Mouse (Mus musculus) embryonic facial prominence, embryonic 14.5 days (tissue): ENCODE data around the gene Cracr2b. TPM values are rescaled to one million over a fixed set of nuclear protein-coding genes. Genes with fewer than 3 reads are reported as not detected.

Experiments used
- ATAC-seq: fragments of 200-750 bp; cut with Nextera tagmentation; 2 replicates; pipeline ENCODE4 v1.8.0; 2017; ENCODE audit warnings: low read depth, moderate number of reproducible peaks, moderate TSS enrichment
- DNase-seq: peaks from one replicate; pipeline ENCODE4 v3.0.0-alpha.2; 2015; ENCODE audit warnings: low spot score
- H3K27ac ChIP-seq: fragments of 300-500 bp; sonication (generic); replicated peaks from 2 replicates; pipeline ENCODE4 v1.5.1; 2014; ENCODE audit warnings: low read depth, mild to moderate bottlenecking, low read length, moderate library complexity
- H3K27me3 ChIP-seq: fragments of 300-500 bp; sonication (generic); replicated peaks from 2 replicates; pipeline ENCODE4 v1.6.1; 2014; ENCODE audit warnings: low read length; ENCODE audit not compliant: control insufficient read depth, insufficient read depth
- H3K36me3 ChIP-seq: fragments of 300-500 bp; sonication (generic); 2 replicates; pipeline ENCODE4 v1.6.1; 2014; ENCODE audit warnings: low read length, mixed read lengths; ENCODE audit not compliant: control insufficient read depth, insufficient read depth
- H3K4me1 ChIP-seq: fragments of 300-500 bp; sonication (generic); 2 replicates; pipeline ENCODE4 v1.6.1; 2014; ENCODE audit warnings: antibody characterized with exemption, low read length; ENCODE audit not compliant: control insufficient read depth, insufficient read depth
- H3K4me2 ChIP-seq: fragments of 300-500 bp; sonication (generic); 2 replicates; pipeline ENCODE4 v1.6.1; 2014; ENCODE audit warnings: low read depth, mild to moderate bottlenecking, low read length, moderate library complexity, mixed read lengths
- H3K4me3 ChIP-seq: fragments of 300-500 bp; sonication (generic); 2 replicates; pipeline ENCODE4 v1.5.1; 2014; ENCODE audit warnings: low read depth, mild to moderate bottlenecking, low read length
- H3K9ac ChIP-seq: fragments of 300-500 bp; sonication (generic); 2 replicates; pipeline ENCODE4 v1.6.1; 2014; ENCODE audit warnings: low read depth, mild to moderate bottlenecking, low read length, moderate library complexity, mixed read lengths
- H3K9me3 ChIP-seq: fragments of 300-500 bp; sonication (generic); 2 replicates; pipeline ENCODE4 v1.6.1; 2016; ENCODE audit warnings: low read length; ENCODE audit not compliant: control insufficient read depth
- WGBS: fragments of 180-500 bp; shearing (Covaris S2); extraction: QIAGEN DNeasy Blood & Tissue Kit; methylation state at CpG from one replicate; pipeline ENCODE4 v1.1.7; 2014; 5-methylcytosine and 5-hydroxymethylcytosine counted together
- polyA plus RNA-seq: library from polyadenylated mRNA; unstranded; fragments of >200 nt; fragmentation: Nextera tagmentation; extraction: Ambion mirVana; gene quantifications from 2 replicates; pipeline ENCODE4 v1.2.1, GENCODE M21; 2014

Cracr2b gene
- polyA plus RNA-seq, 1 experiment from 2014 or later, result 10.3 TPM

- Histone ChIP-seq H3K4me1 (peaks cover 31% of the 10 kb centered on the region), H3K9ac (peak overlapping the region; percentile 54; the same call in 1 of the 2 replicates), H3K4me3 (peak overlapping the region; percentile 38), H3K36me3 (no peaks in the 10 kb centered on the region), H3K4me2 (peak overlapping the region; percentile 70), H3K9me3 (no peaks in the 10 kb centered on the region), H3K27me3 (peaks cover 69% of the 10 kb centered on the region), H3K27ac (no peak overlapping the region)
- WGBS, result 4% methylated on average over 5 of the region's 5 CpGs
- DNase-seq (no peak), ATAC-seq (no peak)
These were observed 1.5 kb downstream of the Cracr2b start for GRCm38 (mm10) chr7:141462333-141462821.

GRCm38 (mm10) chr7:141463824-141464602 lies 3.1 kb downstream of the Cracr2b start:
- Histone ChIP-seq H3K9ac (peak overlapping the region; percentile 27; the same call in 1 of the 2 replicates), H3K4me3 (peak overlapping the region; percentile 25), H3K27ac (no peak overlapping the region), H3K27me3 (peaks cover 69% of the 10 kb centered on the region), H3K4me1 (peaks cover 40% of the 10 kb centered on the region), H3K36me3 (no peaks in the 10 kb centered on the region), H3K4me2 (peak overlapping the region; percentile 51), H3K9me3 (no peaks in the 10 kb centered on the region)
- no peak for DNase-seq
- ATAC-seq, result no peak
- whole genome bisulfite sequencing, result 26% methylated on average over 12 of the region's 12 CpGs

- no peak for ATAC-seq
- DNase-seq, result no peak
- WGBS, result 8% methylated on average over 32 of the region's 38 CpGs
- peak overlapping the region; percentile 25 for H3K4me3 ChIP-seq
- H3K27me3 ChIP-seq, result peaks cover 63% of the 10 kb centered on the region
- H3K4me1 ChIP-seq, result peaks cover 47% of the 10 kb centered on the region
- peak overlapping the region; percentile 51 for H3K4me2 ChIP-seq
- H3K9me3 ChIP-seq, result no peaks in the 10 kb centered on the region
- no peak overlapping the region for H3K27ac ChIP-seq
- H3K9ac ChIP-seq, result peak overlapping the region; percentile 27; the same call in 1 of the 2 replicates
- H3K36me3 ChIP-seq, result 0 out of 2 replicates have a peak, but pooled peaks cover 5% of the 10 kb centered on the region
These were observed 3.8 kb downstream of the Cracr2b start for GRCm38 (mm10) chr7:141464603-141465201.

- 0 out of 2 replicates have a peak overlapping the region, but pooled peaks have one; percentile 27 for H3K9ac ChIP-seq
- H3K27me3 ChIP-seq, result peaks cover 56% of the 10 kb centered on the region
- DNase-seq, result no peak
- 39% methylated on average over 7 of the region's 10 CpGs for WGBS
- peak overlapping the region; percentile 51 for H3K4me2 ChIP-seq
- no peak for ATAC-seq
- peaks cover 12% of the 10 kb centered on the region for H3K36me3 ChIP-seq
- H3K4me3 ChIP-seq, result peak overlapping the region; percentile 25; the same call in 1 of the 2 replicates
- peaks cover 47% of the 10 kb centered on the region for H3K4me1 ChIP-seq
- H3K27ac ChIP-seq, result no peak overlapping the region
- H3K9me3 ChIP-seq, result no peaks in the 10 kb centered on the region
These were observed 4.6 kb downstream of the Cracr2b start for GRCm38 (mm10) chr7:141465388-141466044.

GRCm38 (mm10) chr7:141466045-141466394 lies 5.1 kb downstream of the Cracr2b start:
- DNase-seq (no peak), ATAC-seq (no peak)
- peaks cover 17% of the 10 kb centered on the region for H3K36me3 ChIP-seq
- no peak overlapping the region for H3K27ac ChIP-seq
- H3K9ac ChIP-seq, result no peak overlapping the region
- H3K4me3 ChIP-seq, result no peak overlapping the region
- peaks cover 47% of the 10 kb centered on the region for H3K4me1 ChIP-seq
- H3K4me2 ChIP-seq, result peak overlapping the region; percentile 51; the same call in 1 of the 2 replicates
- 77% methylated on average over 7 of the region's 7 CpGs for WGBS
- no peaks in the 10 kb centered on the region for H3K9me3 ChIP-seq
- H3K27me3 ChIP-seq, result peaks cover 51% of the 10 kb centered on the region

- 59% methylated on average over 10 of the region's 10 CpGs for WGBS
- Histone ChIP-seq H3K27me3 (peaks cover 45% of the 10 kb centered on the region), H3K27ac (peak overlapping the region; percentile 91), H3K9me3 (no peaks in the 10 kb centered on the region), H3K4me3 (peak overlapping the region; percentile 82), H3K4me2 (peak overlapping the region; percentile 75), H3K9ac (peak overlapping the region; percentile 86), H3K4me1 (peaks cover 47% of the 10 kb centered on the region), H3K36me3 (peaks cover 24% of the 10 kb centered on the region)
- no peak for DNase-seq
- ATAC-seq, result no peak
These were observed 5.8 kb downstream of the Cracr2b start for GRCm38 (mm10) chr7:141466607-141467148.

DNA sequence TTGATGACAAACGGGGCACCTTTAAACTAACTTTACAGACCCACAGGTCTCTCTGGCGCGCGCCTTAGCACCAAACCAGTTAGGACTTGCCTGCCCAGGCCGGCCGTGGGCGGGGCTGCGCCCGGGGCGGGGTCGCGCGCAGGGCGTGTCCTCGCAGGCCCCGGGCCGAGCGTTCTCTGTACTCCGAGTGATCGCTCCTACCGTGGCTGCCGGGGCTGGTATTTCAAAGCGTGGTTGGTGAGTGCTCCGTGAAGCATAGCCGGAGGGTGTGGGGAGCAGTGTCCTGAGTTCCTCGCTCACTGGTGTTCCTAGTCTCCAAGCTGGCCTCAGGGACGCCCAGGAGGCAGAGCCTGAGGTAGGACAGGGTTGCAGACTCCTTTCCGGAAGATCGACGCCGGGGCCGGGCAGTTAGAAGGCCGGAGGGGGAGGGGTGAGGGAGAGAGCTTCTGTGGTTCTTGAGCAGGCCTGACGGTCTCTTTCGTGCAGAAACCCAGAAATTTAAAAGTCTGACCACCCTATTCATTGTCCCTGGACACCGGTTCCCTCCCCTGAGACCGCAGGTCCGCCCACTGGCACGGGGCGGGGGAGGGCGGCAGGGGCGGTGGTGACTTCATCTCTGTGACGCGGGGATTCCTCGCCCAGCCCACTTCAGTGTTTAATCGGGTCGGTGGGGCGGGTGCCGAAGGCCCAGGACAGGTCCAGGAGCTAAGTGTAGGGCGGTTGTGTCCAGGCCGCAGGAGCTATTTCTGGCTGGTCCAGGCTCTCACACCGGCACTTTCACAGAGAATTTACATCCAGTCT lies 6.5 kb downstream of the Cracr2b start, which contains the start of gene Cd151:
TSS of gene Cd151 (plus strand) at position 163 of the 801 bp plus-strand sequence.
- peaks cover 31% of the 10 kb centered on the region for H3K36me3 ChIP-seq
- ATAC-seq, result peak; percentile 80
- peak within 1 kb of the TSS; percentile 91 for H3K27ac ChIP-seq
- no peaks in the 10 kb centered on the region for H3K9me3 ChIP-seq
- WGBS, result under 1% methylated on average over 47 of the region's 52 CpGs
- H3K4me3 ChIP-seq, result peak within 1 kb of the TSS; percentile 82
- H3K4me1 ChIP-seq, result peaks cover 43% of the 10 kb centered on the region
- peak; percentile 91 for DNase-seq
- peak within 1 kb of the TSS; percentile 86 for H3K9ac ChIP-seq
- H3K4me2 ChIP-seq, result peak within 1 kb of the TSS; percentile 75
- H3K27me3 ChIP-seq, result peaks cover 37% of the 10 kb centered on the region
